Mouse (Mus musculus) kidney, embryonic 14.5 days (tissue): ENCODE measurements at regions not wholly inside any gene's neighbourhood (a gene's known extent, or its start where the extent isn't known, plus 50 kb on each side); places are given as distances from the start of the nearest gene placed in this dataset.
"Not testable (repeated sequence)": the region's sequence is repeated elsewhere in the genome, so short reads cannot be mapped to it uniquely, and the experiment has no call there.

Experiments
- ATAC-seq: fragments of 200-750 bp; cut with Nextera tagmentation; 2 replicates; pipeline ENCODE4 v1.8.0; 2017; ENCODE audit warnings: moderate number of reproducible peaks, mild to moderate bottlenecking, moderate TSS enrichment, moderate library complexity; ENCODE audit not compliant: low FRiP score, low TSS enrichment
- H3K27ac ChIP-seq: fragments of 300-500 bp; sonication (generic); 2 replicates; pipeline ENCODE4 v1.5.1; 2014; ENCODE audit warnings: low read depth, mild to moderate bottlenecking, low read length, moderate library complexity, mixed read lengths
- H3K27me3 ChIP-seq: fragments of 300-500 bp; sonication (generic); 2 replicates; pipeline ENCODE4 v1.6.1; 2014; ENCODE audit warnings: mild to moderate bottlenecking, low read length; ENCODE audit not compliant: control insufficient read depth, insufficient read depth
- H3K36me3 ChIP-seq: fragments of 300-500 bp; sonication (generic); 2 replicates; pipeline ENCODE4 v1.6.1; 2014; ENCODE audit warnings: low read length, mixed read lengths; ENCODE audit not compliant: control insufficient read depth, insufficient read depth
- H3K4me1 ChIP-seq: fragments of 300-500 bp; sonication (generic); 2 replicates; pipeline ENCODE4 v1.6.1; 2014; ENCODE audit warnings: low read length, mixed read lengths; ENCODE audit not compliant: control insufficient read depth, insufficient read depth
- H3K4me2 ChIP-seq: fragments of 300-500 bp; sonication (generic); replicated peaks from 2 replicates; pipeline ENCODE4 v1.6.1; 2014; ENCODE audit warnings: low read depth, mild to moderate bottlenecking, low read length
- H3K4me3 ChIP-seq: fragments of 300-500 bp; sonication (generic); 2 replicates; pipeline ENCODE4 v1.5.1; 2014; ENCODE audit warnings: mild to moderate bottlenecking, low read length
- H3K9ac ChIP-seq: fragments of 300-500 bp; sonication (generic); 2 replicates; pipeline ENCODE4 v1.6.1; 2014; ENCODE audit warnings: low read depth, mild to moderate bottlenecking, low read length, moderate library complexity
- H3K9me3 ChIP-seq: fragments of 300-500 bp; sonication (generic); 2 replicates; pipeline ENCODE4 v1.6.1; 2016; ENCODE audit warnings: low read length; ENCODE audit not compliant: control insufficient read depth
- WGBS: fragments of 180-500 bp; shearing (Covaris S2); extraction: QIAGEN DNeasy Blood & Tissue Kit; methylation state at CpG from one replicate; pipeline ENCODE4 v1.1.7; 2014; 5-methylcytosine and 5-hydroxymethylcytosine counted together

- Histone ChIP-seq H3K27me3 (no peaks in the 10 kb centered on the region), H3K9me3 (no peaks in the 10 kb centered on the region), H3K4me3 (no peak overlapping the region), H3K36me3 (no peaks in the 10 kb centered on the region), H3K4me2 (no peak overlapping the region), H3K27ac (no peak overlapping the region), H3K4me1 (no peaks in the 10 kb centered on the region), H3K9ac (no peak overlapping the region)
- ATAC-seq, result no peak
- WGBS, result 94% methylated on average over 4 of the region's 4 CpGs
Measured at GRCm38 (mm10) chr1:30588336-30588735, 285.4 kb downstream of the Phf3 start.

- no peak overlapping the region for H3K9ac ChIP-seq
- H3K27ac ChIP-seq, result no peak overlapping the region
- ATAC-seq, result no peak
- H3K36me3 ChIP-seq, result no peaks in the 10 kb centered on the region
- no peak overlapping the region for H3K4me3 ChIP-seq
- 4% methylated on average over 4 of the region's 4 CpGs for WGBS
- H3K4me1 ChIP-seq, result no peaks in the 10 kb centered on the region
- H3K9me3 ChIP-seq, result no peaks in the 10 kb centered on the region
- H3K27me3 ChIP-seq, result no peaks in the 10 kb centered on the region
- no peak overlapping the region for H3K4me2 ChIP-seq
Measured at GRCm38 (mm10) chr1:30584806-30585205, 288.9 kb downstream of the Phf3 start.

- no peak for ATAC-seq
- Histone ChIP-seq H3K9ac (no peak overlapping the region), H3K9me3 (no peaks in the 10 kb centered on the region), H3K27ac (no peak overlapping the region), H3K4me2 (no peak overlapping the region), H3K36me3 (no peaks in the 10 kb centered on the region), H3K27me3 (no peaks in the 10 kb centered on the region), H3K4me1 (no peaks in the 10 kb centered on the region), H3K4me3 (no peak overlapping the region)
- WGBS, result 86% methylated on average over 6 of the region's 6 CpGs
Measured at GRCm38 (mm10) chr1:30583860-30584259, 289.9 kb downstream of the Phf3 start.

GRCm38 (mm10) chr1:30564757-30565156 is 309.0 kb downstream of the Phf3 start:
- Histone ChIP-seq H3K27ac (no peak overlapping the region), H3K27me3 (no peaks in the 10 kb centered on the region), H3K9ac (no peak overlapping the region), H3K9me3 (no peaks in the 10 kb centered on the region), H3K4me2 (no peak overlapping the region), H3K4me3 (no peak overlapping the region), H3K4me1 (no peaks in the 10 kb centered on the region), H3K36me3 (no peaks in the 10 kb centered on the region)
- 94% methylated on average over 6 of the region's 6 CpGs for WGBS
- ATAC-seq, result no peak

- H3K27me3 ChIP-seq, H3K4me1 ChIP-seq, H3K36me3 ChIP-seq, H3K4me3 ChIP-seq, H3K27ac ChIP-seq, H3K4me2 ChIP-seq, H3K9ac ChIP-seq, H3K9me3 ChIP-seq, ATAC-seq: not testable (repeated sequence)
- WGBS, result 41% methylated on average over 4 of the region's 4 CpGs
Measured at GRCm38 (mm10) chr1:30548761-30549160, 325.0 kb downstream of the Phf3 start.

GRCm38 (mm10) chr1:30540088-30540698 is 333.5 kb downstream of the Phf3 start:
- H3K4me1 ChIP-seq, result no peaks in the 10 kb centered on the region; the same call in 1 of the 2 replicates
- no peaks in the 10 kb centered on the region for H3K36me3 ChIP-seq
- WGBS, result 54% methylated on average over 13 of the region's 13 CpGs
- no peak overlapping the region; the same call in 1 of the 2 replicates for H3K4me2 ChIP-seq
- no peak overlapping the region for H3K27ac ChIP-seq
- ATAC-seq, result peak; percentile 97
- H3K27me3 ChIP-seq, result no peaks in the 10 kb centered on the region
- H3K9me3 ChIP-seq, result no peaks in the 10 kb centered on the region
- H3K4me3 ChIP-seq, result no peak overlapping the region
- no peak overlapping the region for H3K9ac ChIP-seq

- Histone ChIP-seq H3K9me3 (no peaks in the 10 kb centered on the region), H3K4me3 (no peak overlapping the region), H3K4me1 (no peaks in the 10 kb centered on the region; the same call in 1 of the 2 replicates), H3K9ac (no peak overlapping the region), H3K4me2 (no peak overlapping the region), H3K27ac (no peak overlapping the region), H3K27me3 (no peaks in the 10 kb centered on the region), H3K36me3 (no peaks in the 10 kb centered on the region)
- ATAC-seq, result no peak
- 28% methylated on average over 11 of the region's 11 CpGs for WGBS
Measured at GRCm38 (mm10) chr1:30536989-30537975, 336.4 kb downstream of the Phf3 start.

GRCm38 (mm10) chr1:30517348-30517747 is 356.4 kb downstream of the Phf3 start:
- Histone ChIP-seq H3K9ac (no peak overlapping the region), H3K27ac (no peak overlapping the region), H3K36me3 (no peaks in the 10 kb centered on the region), H3K27me3 (no peaks in the 10 kb centered on the region), H3K4me2 (no peak overlapping the region), H3K9me3 (no peaks in the 10 kb centered on the region), H3K4me1 (no peaks in the 10 kb centered on the region), H3K4me3 (no peak overlapping the region)
- ATAC-seq, result no peak
- 44% methylated on average over 3 of the region's 3 CpGs for WGBS

GRCm38 (mm10) chr1:30515846-30516245 is 357.9 kb downstream of the Phf3 start:
- no peak for ATAC-seq
- H3K9ac ChIP-seq, result no peak overlapping the region
- H3K4me2 ChIP-seq, result no peak overlapping the region
- H3K4me3 ChIP-seq, result no peak overlapping the region
- WGBS, result 94% methylated on average over 6 of the region's 6 CpGs
- H3K27me3 ChIP-seq, result no peaks in the 10 kb centered on the region
- H3K36me3 ChIP-seq, result no peaks in the 10 kb centered on the region
- H3K9me3 ChIP-seq, result no peaks in the 10 kb centered on the region
- H3K4me1 ChIP-seq, result no peaks in the 10 kb centered on the region
- no peak overlapping the region for H3K27ac ChIP-seq
